Mouse (Mus musculus) megakaryocyte progenitor cell, adult 5-6 weeks (primary cell): Measurements from ENCODE around the gene Hira. TPM values are rescaled to one million over a fixed set of nuclear protein-coding genes. Genes with fewer than 3 reads are reported as not detected.
"Not testable (repeated sequence)": the region's sequence is repeated elsewhere in the genome, so short reads cannot be mapped to it uniquely, and the experiment has no call there.

Experiments used
- ATAC-seq: replicated peaks from 2 replicates; pipeline ENCODE4 v1.8.0; 2016; ENCODE audit warnings: mild to moderate bottlenecking, moderate TSS enrichment, inconsistent platforms; ENCODE audit not compliant: poor library complexity
- total RNA-seq, 2 experiments: library from RNA; stranded (forward) in 1 of 2; stranded (reverse) in 1 of 2; fragments of 157-497, 149-512 nt in 1 of 2; fragments of 200-1000 nt in 1 of 2; gene quantifications; 2 replicates each; pipeline versions ENCODE4 v1.2.3 to v1.2.4; 2015 to 2017

Hira gene
- total RNA-seq, 2 experiments from 2014 or later: 44.2 to 55.6 TPM

DNA sequence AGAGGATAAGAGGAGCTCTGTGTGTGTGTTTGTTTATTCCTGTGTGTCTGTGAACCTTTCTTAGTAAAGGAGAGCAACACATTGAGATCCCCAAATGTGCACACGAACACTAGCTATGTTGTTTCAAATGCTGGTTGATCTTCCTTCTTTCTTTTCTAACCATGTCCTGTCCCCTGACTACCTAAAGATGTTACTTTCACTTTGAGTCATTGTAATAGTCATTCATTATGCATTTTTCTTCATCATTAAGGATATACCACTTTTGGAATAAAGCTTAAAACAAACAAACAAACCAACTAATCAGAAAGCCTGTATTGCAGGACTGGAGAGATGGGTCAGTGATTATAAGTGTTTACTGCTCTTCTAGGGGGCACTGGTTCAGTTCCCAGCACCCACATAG is 28.8 kb downstream of the Hira start:
- ATAC-seq: no peak

GRCm38 (mm10) chr16:18916064-18916463 is 39.2 kb downstream of the Hira start:
- ATAC-seq: no peak

GRCm38 (mm10) chr16:18921771-18922170 is 44.9 kb downstream of the Hira start:
- no peak for ATAC-seq

DNA sequence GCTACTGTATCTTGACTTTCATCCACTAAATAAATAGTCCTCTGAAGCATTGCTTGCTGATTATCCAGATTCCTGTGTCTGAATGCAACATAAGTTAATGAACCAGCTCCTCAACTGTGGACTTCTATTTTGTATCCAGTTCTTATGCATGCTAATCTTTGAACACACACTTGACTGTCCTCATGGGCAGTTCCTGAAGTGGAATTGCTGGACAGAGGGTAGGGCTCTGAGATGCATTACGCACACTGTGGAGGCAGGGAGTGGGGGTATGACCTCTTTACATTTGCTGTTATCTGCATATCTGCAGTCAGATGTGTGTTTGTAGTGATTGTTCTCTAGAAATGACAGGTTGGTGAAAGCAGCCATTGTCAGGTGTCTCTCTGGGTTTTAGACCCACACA is 51.1 kb downstream of the Hira start:
- ATAC-seq: no peak

DNA sequence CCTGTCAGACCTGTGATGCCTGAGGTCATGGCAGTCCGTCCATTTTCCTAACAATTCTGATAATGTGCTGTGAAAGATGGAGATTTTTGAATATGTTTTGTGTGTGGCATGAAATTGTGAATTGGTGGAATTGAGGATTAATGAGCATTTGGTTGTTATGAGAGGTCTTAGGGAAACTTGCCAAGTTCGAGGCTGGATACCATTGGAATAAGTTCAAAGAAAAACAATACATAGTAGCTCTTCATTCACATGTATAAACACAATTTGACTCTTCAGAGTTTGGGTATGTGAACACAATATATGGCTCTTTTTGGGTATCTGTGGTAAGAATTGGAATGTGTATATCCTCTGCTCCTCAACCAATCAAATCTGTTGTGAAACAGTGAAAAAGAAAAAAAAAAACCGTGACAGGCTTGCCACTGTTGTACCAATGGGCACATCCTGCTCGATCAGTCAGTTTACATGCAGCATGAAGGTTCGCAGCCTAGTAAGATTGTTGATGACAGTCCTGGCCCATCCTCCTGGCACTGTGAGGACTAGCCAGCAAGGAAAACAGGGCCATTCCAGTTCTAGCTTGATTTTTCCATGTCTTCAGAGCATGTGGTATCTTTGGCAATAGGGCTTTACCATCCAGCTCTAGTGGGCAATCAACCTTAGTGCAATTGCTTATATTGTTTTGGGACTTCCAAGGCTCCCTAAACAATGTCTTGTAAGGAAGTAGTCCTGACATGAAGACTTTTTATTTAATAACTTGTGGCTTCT is 61.7 kb downstream of the Hira start:
- ATAC-seq: no peak

GRCm38 (mm10) chr16:18943906-18944305 is 67.1 kb downstream of the Hira start:
- ATAC-seq: no peak

DNA sequence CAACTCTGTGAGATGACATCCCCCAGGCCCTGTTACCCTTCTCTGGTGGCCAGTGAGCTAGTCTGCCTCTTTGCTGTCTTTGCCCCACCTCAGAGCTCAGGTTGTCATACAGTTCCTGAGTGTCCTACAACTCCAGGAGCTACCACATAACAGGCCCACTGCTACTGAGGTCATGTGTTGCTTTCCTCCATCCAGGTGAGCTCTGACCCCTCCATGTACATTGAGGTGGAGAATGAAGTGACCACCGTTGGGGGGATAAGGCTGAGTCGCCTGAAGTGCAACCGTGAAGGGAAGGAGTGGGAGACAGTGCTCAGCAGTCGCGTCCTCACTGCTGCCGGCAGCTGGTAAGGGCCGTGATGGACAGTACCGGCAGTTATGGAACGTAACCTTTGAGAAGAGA is 72.1 kb downstream of the Hira start:
- no peak for ATAC-seq

- ATAC-seq: no peak
These were observed 73.5 kb downstream of the Hira start for GRCm38 (mm10) chr16:18950351-18950750.

DNA sequence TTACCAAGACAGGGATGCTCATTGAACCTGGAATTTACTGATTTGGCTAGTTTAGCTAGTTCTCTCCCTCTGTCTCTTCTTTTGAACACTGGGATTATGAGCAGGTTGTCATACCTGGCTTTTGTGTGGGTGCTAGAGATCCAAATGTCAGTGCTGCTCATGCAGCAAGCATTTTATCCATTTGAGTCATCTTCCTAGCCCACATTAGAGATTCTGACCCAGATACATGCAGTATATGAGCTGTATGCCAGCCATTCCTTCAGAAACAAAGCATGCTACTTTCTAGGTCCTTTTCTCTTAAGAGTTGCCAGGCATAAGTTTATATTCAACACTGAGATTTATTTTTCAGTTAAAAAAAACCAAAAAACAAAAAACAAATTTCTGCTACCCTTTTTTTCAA is 76.0 kb downstream of the Hira start:
- ATAC-seq: no peak

GRCm38 (mm10) chr16:18955070-18955469 is 78.2 kb downstream of the Hira start:
- ATAC-seq: no peak

DNA sequence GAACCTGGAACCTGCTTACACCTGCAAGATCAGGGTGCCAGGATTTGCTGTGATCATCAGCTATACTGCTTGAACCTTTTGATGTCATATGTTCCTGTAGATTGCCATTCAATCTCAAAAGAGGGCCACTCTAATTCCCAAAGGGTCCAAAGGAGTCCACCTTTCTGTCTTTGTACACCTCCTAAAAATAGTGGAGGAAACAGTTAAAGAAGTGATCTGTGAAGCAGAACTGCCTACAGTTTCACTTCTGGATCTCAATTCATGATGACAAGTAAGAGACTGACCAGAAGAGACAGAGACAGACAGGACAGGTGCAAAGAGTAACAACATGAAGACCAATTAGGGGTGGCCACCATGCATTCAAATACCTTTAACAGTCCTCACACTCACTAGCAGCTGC is 86.6 kb downstream of the Hira start:
- no peak for ATAC-seq

- ATAC-seq: no peak
These were observed 92.7 kb downstream of the Hira start for GRCm38 (mm10) chr16:18969420-18970128.

DNA sequence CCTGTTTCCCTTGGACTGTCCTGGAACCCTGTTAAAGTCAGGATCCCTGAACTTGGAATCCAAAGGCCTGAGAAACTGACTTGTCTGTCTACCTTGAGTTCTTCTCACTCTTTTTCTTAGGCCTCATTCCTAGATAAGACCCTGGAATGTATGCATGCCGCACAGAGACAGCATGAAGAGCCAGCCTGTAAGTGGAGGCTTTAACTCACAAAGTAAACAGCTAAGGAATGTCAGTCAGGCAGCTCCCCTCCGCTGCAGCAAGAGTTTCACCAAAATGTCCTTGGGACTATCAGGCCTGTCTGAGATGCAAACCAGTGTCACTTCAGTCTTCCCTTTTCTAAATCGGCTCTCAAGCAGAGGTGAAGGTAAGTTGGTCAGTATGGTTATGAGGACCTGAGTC is 94.0 kb downstream of the Hira start:
- no peak for ATAC-seq

- ATAC-seq: not testable (repeated sequence)
These were observed 98.8 kb downstream of the Hira start for GRCm38 (mm10) chr16:18975665-18976064.

DNA sequence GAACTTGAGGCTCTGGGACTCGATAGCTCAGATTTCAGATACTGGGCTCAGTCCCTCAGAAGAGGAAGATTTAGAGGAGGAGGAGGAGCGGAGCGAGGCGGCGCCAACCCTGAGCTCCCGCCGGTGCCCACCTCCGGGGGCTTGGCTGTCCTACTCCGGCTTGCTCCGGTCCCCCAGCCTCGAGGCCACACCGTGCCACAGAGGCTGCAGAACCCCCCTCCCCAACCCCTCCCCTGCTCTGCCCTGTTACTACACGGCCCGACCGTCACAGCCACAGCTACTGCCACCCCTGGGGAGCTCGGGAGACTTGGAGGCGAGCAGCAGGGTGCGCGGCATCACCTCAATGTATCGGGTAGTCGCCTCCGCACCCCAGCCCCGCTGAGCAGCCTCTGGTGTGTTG is 99.5 kb downstream of the Hira start:
- ATAC-seq: no peak

GRCm38 (mm10) chr16:18986381-18986780 is 109.5 kb downstream of the Hira start:
- ATAC-seq: no peak

- ATAC-seq: no peak
These were observed 110.0 kb downstream of the Hira start for GRCm38 (mm10) chr16:18986860-18987259.

- peak; percentile 79 for ATAC-seq
These were observed 126.0 kb downstream of the Hira start for GRCm38 (mm10) chr16:19002610-19003389.

- ATAC-seq: no peak
These were observed 126.9 kb downstream of the Hira start for GRCm38 (mm10) chr16:19003757-19004156.

DNA sequence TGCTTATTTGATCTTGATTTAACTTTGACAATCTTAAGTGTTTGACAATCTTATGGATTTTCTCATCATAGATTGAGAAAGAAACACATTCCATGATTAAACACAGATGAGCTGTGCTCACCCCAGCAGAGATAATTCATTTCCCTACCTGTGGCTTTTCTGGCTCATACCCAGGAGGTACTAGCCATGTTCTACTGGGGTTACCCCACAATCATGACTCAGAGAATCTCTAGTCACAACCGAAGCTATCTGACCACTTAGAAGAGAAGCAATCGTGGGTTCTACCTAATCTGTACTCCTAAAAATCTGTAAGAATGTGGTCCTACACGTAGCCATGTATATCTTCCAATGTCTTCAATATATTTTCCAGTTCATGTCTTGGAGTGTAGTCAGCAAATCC is 128.5 kb downstream of the Hira start:
- no peak for ATAC-seq

DNA sequence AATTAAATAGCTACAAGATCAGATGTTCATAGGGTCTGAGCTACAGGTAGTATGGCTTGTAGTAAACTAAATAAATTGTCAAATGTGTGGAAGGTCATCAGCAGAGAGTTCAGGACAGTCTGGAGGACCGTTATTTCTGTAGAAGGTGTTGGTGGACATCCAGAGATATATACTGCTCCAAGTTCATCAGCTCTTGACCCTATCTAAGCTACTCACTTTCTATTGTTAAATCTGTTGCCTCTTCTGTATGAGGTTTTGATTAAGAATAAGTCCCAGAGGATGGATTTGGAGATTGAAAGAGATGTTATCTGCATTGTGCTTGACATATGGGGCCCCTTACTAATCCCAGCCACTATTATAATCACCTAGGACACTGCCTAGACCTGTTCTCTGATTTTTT is 129.9 kb downstream of the Hira start:
- ATAC-seq: no peak

- not testable (repeated sequence) for ATAC-seq
These were observed 130.4 kb downstream of the Hira start for GRCm38 (mm10) chr16:19007186-19007591.
